Mouse (Mus musculus) hindbrain, embryonic 11.5 days (tissue): ENCODE measurements around the gene Cd164. TPM values are rescaled to one million over a fixed set of nuclear protein-coding genes. Genes with fewer than 3 reads are reported as not detected.
A peak's percentile ranks its signal among the peaks of the same experiment; 100 is the strongest.
"Not testable (repeated sequence)": the region's sequence is repeated elsewhere in the genome, so short reads cannot be mapped to it uniquely, and the experiment has no call there.

Experiments used
- ATAC-seq: fragments of 200-750 bp; cut with Nextera tagmentation; 2 replicates; pipeline ENCODE4 v1.8.0; 2017; ENCODE audit warnings: mild to moderate bottlenecking, moderate TSS enrichment, moderate library complexity; ENCODE audit not compliant: low FRiP score
- DNase-seq: peaks from one replicate; pipeline ENCODE4 v3.0.0-alpha.2; 2015; ENCODE audit warnings: low spot score
- H3K27ac ChIP-seq: fragments of 300-500 bp; sonication (generic); 2 replicates; pipeline ENCODE4 v1.5.1; 2014; ENCODE audit warnings: mild to moderate bottlenecking, low read depth, low read length
- H3K27me3 ChIP-seq: fragments of 300-500 bp; sonication (generic); 2 replicates; pipeline ENCODE4 v1.6.1; 2014; ENCODE audit warnings: mild to moderate bottlenecking, low read length, moderate library complexity, mixed read lengths; ENCODE audit not compliant: control insufficient read depth, insufficient read depth
- H3K36me3 ChIP-seq: fragments of 300-500 bp; sonication (generic); 2 replicates; pipeline ENCODE4 v1.6.1; 2014; ENCODE audit warnings: mild to moderate bottlenecking, low read length, moderate library complexity, mixed read lengths; ENCODE audit not compliant: control insufficient read depth, insufficient read depth
- H3K4me1 ChIP-seq: fragments of 300-500 bp; sonication (generic); replicated peaks from 2 replicates; pipeline ENCODE4 v1.6.1; 2014; ENCODE audit warnings: low read length, mixed read lengths; ENCODE audit not compliant: control insufficient read depth, insufficient read depth
- H3K4me2 ChIP-seq: fragments of 300-500 bp; sonication (generic); replicated peaks from 2 replicates; pipeline ENCODE4 v1.6.1; 2014; ENCODE audit warnings: mild to moderate bottlenecking, low read depth, low read length
- H3K4me3 ChIP-seq: fragments of 300-500 bp; sonication (generic); 2 replicates; pipeline ENCODE4 v1.5.1; 2014; ENCODE audit warnings: low read depth, low read length
- H3K9ac ChIP-seq: fragments of 300-500 bp; sonication (generic); 2 replicates; pipeline ENCODE4 v1.6.1; 2014; ENCODE audit warnings: low read depth, low read length
- H3K9me3 ChIP-seq: fragments of 300-500 bp; sonication (generic); 2 replicates; pipeline ENCODE4 v1.6.1; 2016; ENCODE audit warnings: low read length; ENCODE audit not compliant: control insufficient read depth
- WGBS: fragments of 180-500 bp; shearing (Covaris S2); extraction: QIAGEN DNeasy Blood & Tissue Kit; methylation state at CpG from one replicate; pipeline ENCODE4 v1.1.7; 2014; 5-methylcytosine and 5-hydroxymethylcytosine counted together
- polyA plus RNA-seq: library from polyadenylated mRNA; unstranded; fragments of >200 nt; fragmentation: Nextera tagmentation; extraction: Ambion mirVana; gene quantifications from 2 replicates; pipeline ENCODE4 v1.2.1, GENCODE M21; 2014

Cd164 gene
- polyA plus RNA-seq, 1 experiment from 2014 or later, result 122 TPM

DNA sequence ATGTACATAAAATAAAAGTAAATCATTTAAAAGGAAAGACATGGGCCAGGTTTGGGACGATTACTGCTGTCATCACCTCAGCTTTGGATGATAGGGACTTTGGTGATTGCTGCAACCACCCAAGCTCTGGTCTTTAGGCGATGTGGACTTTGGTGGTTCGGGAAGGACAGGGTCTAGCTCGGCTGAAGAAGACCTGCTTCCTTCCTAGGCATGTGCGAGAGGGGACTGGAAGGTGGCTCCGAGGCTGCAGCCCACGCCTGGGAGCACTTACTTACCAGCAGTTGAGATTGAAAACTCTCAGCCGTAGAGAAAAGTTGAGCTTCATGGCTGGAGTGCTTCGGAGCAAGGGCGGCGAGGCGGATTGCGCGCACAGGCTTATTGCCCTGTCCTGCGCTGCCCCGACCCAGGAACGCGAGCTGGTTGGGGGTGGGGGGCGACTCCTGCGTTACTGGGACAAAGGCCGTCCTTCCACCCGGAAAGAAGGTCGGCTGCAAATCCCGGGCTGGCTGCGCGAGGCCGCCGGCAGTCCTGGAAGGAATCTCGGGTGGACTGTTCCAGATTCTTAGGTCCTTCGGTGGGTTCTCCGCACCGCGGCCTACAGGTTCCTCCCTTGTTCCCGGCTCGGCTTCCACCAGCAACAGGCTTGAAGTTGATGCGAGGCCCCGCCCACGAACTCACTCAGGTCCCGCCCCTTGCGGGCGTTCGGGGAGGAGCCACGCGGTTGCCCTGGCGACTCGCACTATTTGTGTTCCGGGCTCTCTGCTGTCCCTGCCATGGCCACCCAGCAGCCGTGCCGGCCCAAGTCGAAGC is 29.3 kb upstream of the Cd164 start, which contains the start of the genes Smpd2 and Ppil6:
Smpd2 (minus strand) TSS at position 662 of the 810 bp plus-strand sequence.
Ppil6 (plus strand) TSS at position 732 of the 810 bp plus-strand sequence.
- H3K4me2 ChIP-seq, result peak within 1 kb of the TSS; percentile 68
- H3K27ac ChIP-seq, result no peak within 1 kb of the TSS
- under 1% methylated on average over 50 of the region's 50 CpGs for WGBS
- no peaks in the 10 kb centered on the region for H3K27me3 ChIP-seq
- H3K9ac ChIP-seq, result peak within 1 kb of the TSS; percentile 68
- DNase-seq (peak; percentile 96), ATAC-seq (peak; percentile 97)
- 0 out of 2 replicates have a peak, but pooled peaks cover 2% of the 10 kb centered on the region for H3K4me1 ChIP-seq
- 0 out of 2 replicates have a peak, but pooled peaks cover 5% of the 10 kb centered on the region for H3K36me3 ChIP-seq
- H3K9me3 ChIP-seq, result no peaks in the 10 kb centered on the region
- peak within 1 kb of the TSS; percentile 56 for H3K4me3 ChIP-seq

- no peak for DNase-seq
- Histone ChIP-seq H3K4me3 (peak overlapping the region; percentile 56), H3K9me3 (no peaks in the 10 kb centered on the region), H3K36me3 (no peaks in the 10 kb centered on the region), H3K27me3 (no peaks in the 10 kb centered on the region), H3K4me1 (0 out of 2 replicates have a peak, but pooled peaks cover 2% of the 10 kb centered on the region), H3K27ac (no peak overlapping the region), H3K9ac (peak overlapping the region; percentile 38; the same call in 1 of the 2 replicates), H3K4me2 (peak overlapping the region; percentile 68)
- peak; percentile 68 for ATAC-seq
- WGBS, result under 1% methylated on average over 29 of the region's 29 CpGs
Observed at GRCm38 (mm10) chr10:41490518-41490873, 28.7 kb upstream of the Cd164 start.

DNA sequence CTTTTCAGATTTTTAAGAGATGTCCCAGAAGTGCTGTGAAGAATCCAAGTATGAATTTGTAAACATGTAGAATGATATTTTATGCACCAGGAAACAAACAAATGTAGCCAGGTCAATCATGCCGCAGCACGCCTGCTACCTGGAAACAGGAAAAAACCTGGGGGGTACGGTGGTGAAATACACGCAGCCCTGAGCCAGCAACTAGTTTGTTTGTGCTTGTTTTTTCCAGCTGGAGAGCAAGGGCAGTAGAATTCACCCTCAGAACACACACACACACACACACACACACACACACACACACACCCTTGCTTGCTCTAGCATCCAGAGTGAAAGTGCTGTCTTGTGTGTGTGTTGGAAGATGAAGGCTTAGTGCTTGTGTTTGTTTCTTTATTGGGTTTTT is 28.1 kb upstream of the Cd164 start:
- Histone ChIP-seq H3K9me3 (no peaks in the 10 kb centered on the region), H3K4me1 (0 out of 2 replicates have a peak, but pooled peaks cover 2% of the 10 kb centered on the region), H3K27me3 (no peaks in the 10 kb centered on the region), H3K36me3 (no peaks in the 10 kb centered on the region), H3K4me2 (no peak overlapping the region), H3K27ac (no peak overlapping the region), H3K4me3 (no peak overlapping the region), H3K9ac (no peak overlapping the region)
- DNase-seq (no peak), ATAC-seq (no peak)
- 59% methylated on average over 4 of the region's 4 CpGs for WGBS

GRCm38 (mm10) chr10:41500941-41501340 is 18.3 kb upstream of the Cd164 start:
- H3K4me1 ChIP-seq, result no peaks in the 10 kb centered on the region
- H3K9ac ChIP-seq, result no peak overlapping the region
- H3K4me2 ChIP-seq, result no peak overlapping the region
- ATAC-seq (no peak), DNase-seq (no peak)
- no peaks in the 10 kb centered on the region for H3K9me3 ChIP-seq
- no peaks in the 10 kb centered on the region for H3K27me3 ChIP-seq
- no peak overlapping the region for H3K4me3 ChIP-seq
- H3K27ac ChIP-seq, result no peak overlapping the region
- H3K36me3 ChIP-seq, result no peaks in the 10 kb centered on the region
- WGBS, result 72% methylated on average over 4 of the region's 4 CpGs

DNA sequence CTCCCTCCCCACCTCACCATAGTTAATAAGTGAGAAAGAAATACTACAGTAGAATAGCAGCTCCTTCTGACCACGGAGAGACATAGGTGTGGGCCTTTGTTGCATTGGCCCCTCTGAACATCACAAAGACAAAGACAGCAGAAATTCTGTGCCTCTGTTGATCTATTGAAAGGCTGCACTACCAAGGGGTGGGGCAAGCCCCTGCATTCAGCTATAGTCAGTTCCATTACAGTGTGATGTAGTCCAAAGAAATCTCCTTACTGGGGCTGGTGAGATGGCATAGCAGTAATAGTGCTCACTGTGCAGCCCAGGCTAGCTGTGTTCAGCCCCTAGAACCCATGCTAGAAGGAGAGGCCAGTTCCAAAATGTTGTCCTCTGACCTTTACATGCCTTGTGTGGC is 14.2 kb upstream of the Cd164 start:
- peak; percentile 17; the same call in 1 of the 2 replicates for ATAC-seq
- Histone ChIP-seq H3K27me3 (no peaks in the 10 kb centered on the region), H3K36me3 (no peaks in the 10 kb centered on the region), H3K9me3 (no peaks in the 10 kb centered on the region), H3K9ac (no peak overlapping the region), H3K4me1 (no peaks in the 10 kb centered on the region), H3K4me3 (no peak overlapping the region), H3K27ac (no peak overlapping the region), H3K4me2 (no peak overlapping the region)
- WGBS, result 100% methylated on average over 1 of the region's 1 CpGs
- DNase-seq, result no peak

GRCm38 (mm10) chr10:41505446-41505845 is 13.8 kb upstream of the Cd164 start:
- peak; percentile 79 for DNase-seq
- H3K27me3 ChIP-seq, H3K4me2 ChIP-seq, H3K4me3 ChIP-seq, H3K9ac ChIP-seq, H3K9me3 ChIP-seq, H3K4me1 ChIP-seq, H3K36me3 ChIP-seq, H3K27ac ChIP-seq: not testable (repeated sequence)
- 0 out of 2 replicates have a peak, but pooled peaks have one; percentile 40 for ATAC-seq
- 6% methylated on average over 3 of the region's 3 CpGs for WGBS

GRCm38 (mm10) chr10:41509160-41509559 is 10.1 kb upstream of the Cd164 start:
- Histone ChIP-seq H3K36me3 (no peaks in the 10 kb centered on the region), H3K9ac (no peak overlapping the region), H3K27me3 (no peaks in the 10 kb centered on the region), H3K4me1 (no peaks in the 10 kb centered on the region), H3K27ac (no peak overlapping the region), H3K4me2 (no peak overlapping the region), H3K9me3 (no peaks in the 10 kb centered on the region), H3K4me3 (no peak overlapping the region)
- no peak for ATAC-seq
- 40% methylated on average over 2 of the region's 2 CpGs for WGBS
- DNase-seq, result peak; percentile 33

DNA sequence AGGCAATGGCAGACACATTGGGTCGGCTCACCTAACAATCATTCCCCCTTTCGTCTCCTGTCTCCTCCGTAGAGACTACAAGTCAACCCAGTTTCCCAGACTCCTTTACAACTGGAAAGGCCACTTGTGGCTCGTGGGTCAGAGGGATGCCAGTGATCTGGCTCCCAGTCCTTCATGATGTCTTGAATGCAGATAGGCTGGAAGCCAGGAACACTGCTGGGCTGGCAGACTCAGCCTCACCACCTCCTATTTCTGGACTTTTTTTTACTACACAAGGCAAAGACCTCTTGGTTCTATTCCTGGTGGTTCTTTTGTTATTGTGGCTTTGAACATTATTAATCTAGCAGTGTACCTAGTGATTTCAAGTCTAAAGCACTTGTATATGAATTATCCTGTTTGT is 4.9 kb upstream of the Cd164 start:
- ATAC-seq (no peak), DNase-seq (no peak)
- H3K4me3 ChIP-seq, result no peak overlapping the region
- no peaks in the 10 kb centered on the region for H3K9me3 ChIP-seq
- no peak overlapping the region for H3K4me2 ChIP-seq
- H3K27ac ChIP-seq, result no peak overlapping the region
- H3K36me3 ChIP-seq, result no peaks in the 10 kb centered on the region
- H3K27me3 ChIP-seq, result no peaks in the 10 kb centered on the region
- 75% methylated on average over 4 of the region's 4 CpGs for WGBS
- no peaks in the 10 kb centered on the region for H3K4me1 ChIP-seq
- no peak overlapping the region for H3K9ac ChIP-seq

DNA sequence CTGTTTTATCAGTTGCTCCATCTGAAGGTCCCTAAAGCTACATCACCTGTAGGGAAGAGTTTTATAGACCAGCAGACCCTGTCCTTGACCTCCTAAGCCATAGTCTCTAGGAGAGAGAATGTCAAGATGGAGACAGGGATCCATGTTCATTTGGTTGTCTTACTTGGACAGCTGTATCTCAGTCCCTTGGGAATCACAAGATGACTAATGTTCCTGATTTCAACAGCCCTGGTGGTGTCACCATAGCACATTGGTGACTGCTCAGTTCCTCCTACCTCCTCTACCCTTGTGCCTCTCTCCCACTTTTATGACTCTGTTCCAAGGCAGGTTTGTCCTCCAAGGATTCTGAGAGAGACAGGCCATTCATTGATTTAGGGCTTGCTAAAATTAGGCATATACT is 4.3 kb upstream of the Cd164 start:
- no peak for DNase-seq
- H3K4me2 ChIP-seq, result no peak overlapping the region
- no peaks in the 10 kb centered on the region for H3K9me3 ChIP-seq
- no peaks in the 10 kb centered on the region for H3K4me1 ChIP-seq
- H3K4me3 ChIP-seq, result no peak overlapping the region
- H3K27ac ChIP-seq, result no peak overlapping the region
- no peaks in the 10 kb centered on the region for H3K36me3 ChIP-seq
- H3K9ac ChIP-seq, result no peak overlapping the region
- H3K27me3 ChIP-seq, result no peaks in the 10 kb centered on the region
- no peak for ATAC-seq
